Comparison of ENCODE assay signal across 12 mouse cellular contexts in genomic region chr10:126620802-126621201, GRCm38 (mm10).
"Had no signal": no experiment of that assay in that cellular context is flagged by ENCODE, and none has a peak within 500 bp of the region (broad histone marks: within the 10 kb centered on the region; RNA-seq: fewer than 3 reads in every experiment).

No protein-coding gene starts in this region.

- H3K4me2 ChIP-seq: limb, embryonic 15.5 days; liver, embryonic 12.5 days; lung, embryonic 14.5 days; neural tube, embryonic 12.5 days had no signal

- ATAC-seq: liver, embryonic 12.5 days had no signal

- H3K27ac ChIP-seq: limb, embryonic 15.5 days; liver, embryonic 12.5 days; neural tube, embryonic 12.5 days; stomach, postnatal 0 days had no signal

- H3K36me3 ChIP-seq: limb, embryonic 15.5 days; liver, embryonic 12.5 days; neural tube, embryonic 12.5 days had no signal

- H3K4me1 ChIP-seq: limb, embryonic 15.5 days; liver, embryonic 12.5 days; megakaryocyte, embryonic 14.5 days; neural tube, embryonic 12.5 days had no signal

- H3K9ac ChIP-seq: limb, embryonic 15.5 days; liver, embryonic 12.5 days; lung, embryonic 14.5 days; neural tube, embryonic 12.5 days had no signal

- DNase-seq: kidney, adult 8-10 months; kidney, postnatal 25 days; lung, embryonic 14.5 days; lung, postnatal 10 days; lung, postnatal 4 days; thymus, adult 2 months; thymus, postnatal 25 days had no signal

- H3K27me3 ChIP-seq: limb, embryonic 15.5 days; liver, embryonic 12.5 days; megakaryocyte, embryonic 14.5 days; neural tube, embryonic 12.5 days had no signal

- H3K9me3 ChIP-seq: limb, embryonic 15.5 days; neural tube, embryonic 12.5 days had no signal

- H3K4me3 ChIP-seq: limb, embryonic 15.5 days; liver, embryonic 12.5 days; megakaryocyte, embryonic 14.5 days; neural tube, embryonic 12.5 days had no signal
